In genomic region chr9:100303762-100304161, GRCm38 (mm10) we compare ENCODE assay signal across 13 mouse cellular contexts.
"Had no signal": no experiment of that assay in that cellular context is flagged by ENCODE, and none has a peak within 500 bp of the region (broad histone marks: within the 10 kb centered on the region; RNA-seq: fewer than 3 reads in every experiment).

No protein-coding gene starts in this region.

- DNase-seq: kidney, adult 2 months; kidney, postnatal 10 days; kidney, postnatal 36 days; layer of hippocampus, postnatal 36 days; liver, embryonic 13.5 days; thymus, adult 18-20 months; thymus, postnatal 36 days had no signal

- H3K4me3 ChIP-seq: left cerebral cortex, adult 2 months; liver, embryonic 13.5 days; midbrain, embryonic 13.5 days had no signal

- H3K27ac ChIP-seq: left cerebral cortex, adult 2 months; liver, embryonic 13.5 days; macrophage; midbrain, embryonic 13.5 days had no signal

- ATAC-seq: inflammation-experienced regulatory T-cells, adult 6 months; intestine, embryonic 16.5 days; midbrain, embryonic 13.5 days; midbrain, embryonic 16.5 days had no signal

- H3K36me3 ChIP-seq: liver, embryonic 13.5 days; midbrain, embryonic 13.5 days had no signal

- H3K4me1 ChIP-seq: liver, embryonic 13.5 days had no signal

- H3K27me3 ChIP-seq: liver, embryonic 13.5 days; midbrain, embryonic 13.5 days had no signal

- H3K9me3 ChIP-seq: liver, embryonic 13.5 days; midbrain, embryonic 13.5 days had no signal

- H3K4me2 ChIP-seq: liver, embryonic 13.5 days; midbrain, embryonic 13.5 days had no signal

- H3K9ac ChIP-seq: liver, embryonic 13.5 days; midbrain, embryonic 13.5 days had no signal
